Comparison of ENCODE assay signal across 24 mouse cellular contexts in genomic region chr9:13523046-13523445, GRCm38 (mm10).
A peak's percentile ranks its signal among the peaks of the same experiment; 100 is the strongest.
DNase-seq lines count a peak whose midpoint lies in the region; ATAC-seq and TF ChIP-seq lines count a peak whose summit lies in the region.
"Had no signal": no experiment of that assay in that cellular context is flagged by ENCODE, and none has a peak within 500 bp of the region (broad histone marks: within the 10 kb centered on the region; RNA-seq: fewer than 3 reads in every experiment).

No protein-coding gene starts in this region.

- in situ Hi-C loops in CH12.LX (cut with MboI; ENCODE audit: low pct_ligation_motif_present, low pct_unique_long_range_greater_than_20kb, low sequenced_read_pairs): no loop called here

- dilution Hi-C loops in CH12.LX (cut with MboI; ENCODE audit: extremely low pct_ligation_motif_present, extremely low pct_unique_long_range_greater_than_20kb, low sequenced_read_pairs): no loop called here

- WGBS in kidney, embryonic 15.5 days: 84% methylated on average over 3 of the region's 3 CpGs
- 85% methylated on average over 3 of the region's 3 CpGs for WGBS in stomach, embryonic 16.5 days
- WGBS in forebrain, postnatal 0 days: 90% methylated on average over 3 of the region's 3 CpGs

- TF ChIP-seq EP300 in CH12.LX (IDR thresholded peaks at IDR 0.05; ENCODE audit: low read length): peak; percentile 56; the same call in 1 of the 2 replicates

- H3K9me3 ChIP-seq in kidney, embryonic 15.5 days (replicated peaks): no peaks in the 10 kb centered on the region
- H3K9me3 ChIP-seq in CH12.LX (replicated peaks; ENCODE audit: low read length): no peaks in the 10 kb centered on the region
- H3K9me3 ChIP-seq in stomach, embryonic 16.5 days (replicated peaks; ENCODE audit: control insufficient read depth, low read length): no peaks in the 10 kb centered on the region
- H3K9me3 ChIP-seq in forebrain, postnatal 0 days (ENCODE audit: low read length): no peaks in the 10 kb centered on the region
- H3K9me3 ChIP-seq: forebrain, embryonic 12.5 days; hindbrain, embryonic 13.5 days; limb, embryonic 13.5 days; megakaryocyte, embryonic 14.5 days; neural tube, embryonic 13.5 days had no signal

- no peak for DNase-seq in kidney, adult 18-20 months
- peak; percentile 21 for DNase-seq in CH12.LX (ENCODE audit: extremely low read depth)
- DNase-seq in forebrain, postnatal 0 days: no peak
- DNase-seq in right cerebral cortex, adult 2 months (ENCODE audit: low spot score in 2 of 2): no peak
- DNase-seq: adrenal gland, postnatal 36 days; cerebellum, adult 11-12 months; cerebellum, postnatal 36 days; heart, postnatal 10 days; kidney, adult 9 months; kidney, postnatal 4 days; midbrain, embryonic 14.5 days; thymus, adult 18-20 months; thymus, postnatal 4 days had no signal

- no peak for TF ChIP-seq CTCF in CH12.LX (conservative IDR thresholded peaks at IDR 0.05 in 1 of 2, IDR thresholded peaks at IDR 0.05 in 1 of 2; ENCODE audit: low read depth in 2 of 2, low read length in 2 of 2)
- no peak for TF ChIP-seq CTCF in forebrain, postnatal 0 days (IDR thresholded peaks at IDR 0.05; ENCODE audit: low read depth)

- H3K79me2 ChIP-seq in CH12.LX (replicated peaks; ENCODE audit: control insufficient read depth, extremely low read depth, insufficient read depth, poor library complexity, severe bottlenecking): no peaks in the 10 kb centered on the region

- H3K4me3 ChIP-seq in kidney, embryonic 15.5 days (replicated peaks): no peak overlapping the region
- no peak overlapping the region for H3K4me3 ChIP-seq in CH12.LX (replicated peaks in 1 of 3; ENCODE audit: low read depth in 2 of 3, low read length in 2 of 3, poor library complexity in 1 of 3)
- no peak overlapping the region for H3K4me3 ChIP-seq in stomach, embryonic 16.5 days (replicated peaks; ENCODE audit: low read length)
- no peak overlapping the region for H3K4me3 ChIP-seq in forebrain, postnatal 0 days (ENCODE audit: low read depth, low read length)
- H3K4me3 ChIP-seq: forebrain, embryonic 12.5 days; hindbrain, embryonic 13.5 days; limb, embryonic 13.5 days; megakaryocyte, embryonic 14.5 days; neural tube, embryonic 13.5 days had no signal

- ATAC-seq in kidney, embryonic 15.5 days (replicated peaks; ENCODE audit: low FRiP score): no peak
- ATAC-seq in common myeloid progenitor, adult 5-6 weeks (replicated peaks; ENCODE audit: low read depth, poor library complexity, severe bottlenecking): peak; percentile 60
- ATAC-seq in stomach, embryonic 16.5 days (ENCODE audit: insufficient read depth, low FRiP score): no peak
- no peak for ATAC-seq in forebrain, postnatal 0 days
- ATAC-seq: inflammation-experienced regulatory T-cells, adult 6 months; lung, postnatal 0 days had no signal

- H3K4me2 ChIP-seq in kidney, embryonic 15.5 days: no peak overlapping the region
- no peak overlapping the region for H3K4me2 ChIP-seq in CH12.LX (ENCODE audit: insufficient read depth, low read depth, poor library complexity, severe bottlenecking)
- no peak overlapping the region for H3K4me2 ChIP-seq in stomach, embryonic 16.5 days (ENCODE audit: low read depth, low read length)
- no peak overlapping the region for H3K4me2 ChIP-seq in forebrain, postnatal 0 days (ENCODE audit: low read depth)
- H3K4me2 ChIP-seq: forebrain, embryonic 12.5 days; hindbrain, embryonic 13.5 days; limb, embryonic 13.5 days; neural tube, embryonic 13.5 days had no signal

- TF ChIP-seq RAD21 in CH12.LX (IDR thresholded peaks at IDR 0.05; ENCODE audit: low read depth, low read length): no peak

- peaks cover 36% of the 10 kb centered on the region for H3K4me1 ChIP-seq in kidney, embryonic 15.5 days
- peaks cover 10 to 28% of the 10 kb centered on the region in 2 experiments for H3K4me1 ChIP-seq in CH12.LX (ENCODE audit: control insufficient read depth in 1 of 2, insufficient read depth in 2 of 2)
- H3K4me1 ChIP-seq in stomach, embryonic 16.5 days (ENCODE audit: control insufficient read depth, insufficient read depth, low read length): peaks cover 24% of the 10 kb centered on the region
- H3K4me1 ChIP-seq in forebrain, postnatal 0 days (ENCODE audit: insufficient read depth): no peaks in the 10 kb centered on the region

- no peaks in the 10 kb centered on the region for H3K36me3 ChIP-seq in kidney, embryonic 15.5 days
- peaks cover 0 to 12% of the 10 kb centered on the region in 2 experiments for H3K36me3 ChIP-seq in CH12.LX (replicated peaks in 1 of 2; ENCODE audit: control insufficient read depth in 1 of 2, insufficient read depth in 1 of 2, low read length in 1 of 2)
- no peaks in the 10 kb centered on the region for H3K36me3 ChIP-seq in stomach, embryonic 16.5 days (ENCODE audit: control insufficient read depth, insufficient read depth, low read length)
- H3K36me3 ChIP-seq in forebrain, postnatal 0 days (ENCODE audit: insufficient read depth): no peaks in the 10 kb centered on the region
- H3K36me3 ChIP-seq: forebrain, embryonic 12.5 days; hindbrain, embryonic 13.5 days; limb, embryonic 13.5 days; neural tube, embryonic 13.5 days had no signal

- TF ChIP-seq POLR2A in CH12.LX (IDR thresholded peaks at IDR 0.05; ENCODE audit: low read depth, low read length): no peak

- peak overlapping the region; percentile 43; the same call in 1 of the 2 replicates for H3K27ac ChIP-seq in kidney, embryonic 15.5 days
- no peak overlapping the region for H3K27ac ChIP-seq in CH12.LX (ENCODE audit: insufficient read depth, low read depth)
- peak overlapping the region; percentile 52 for H3K27ac ChIP-seq in stomach, embryonic 16.5 days (ENCODE audit: low read length)
- no peak overlapping the region for H3K27ac ChIP-seq in forebrain, postnatal 0 days (ENCODE audit: low read depth, low read length)
- H3K27ac ChIP-seq: forebrain, embryonic 12.5 days; hindbrain, embryonic 13.5 days; limb, embryonic 13.5 days; liver, embryonic 14.5 days; neural tube, embryonic 13.5 days had no signal

- H3K27me3 ChIP-seq in kidney, embryonic 15.5 days: no peaks in the 10 kb centered on the region
- H3K27me3 ChIP-seq in CH12.LX (replicated peaks): no peaks in the 10 kb centered on the region
- H3K27me3 ChIP-seq in stomach, embryonic 16.5 days (ENCODE audit: control insufficient read depth, insufficient read depth, low read length): no peaks in the 10 kb centered on the region
- H3K27me3 ChIP-seq in forebrain, postnatal 0 days (ENCODE audit: insufficient read depth, low read length): no peaks in the 10 kb centered on the region
- H3K27me3 ChIP-seq: forebrain, embryonic 12.5 days; hindbrain, embryonic 13.5 days; limb, embryonic 13.5 days; neural tube, embryonic 13.5 days had no signal

- no peak overlapping the region for H3K9ac ChIP-seq in kidney, embryonic 15.5 days
- no peak overlapping the region for H3K9ac ChIP-seq in CH12.LX (ENCODE audit: insufficient read depth, low read depth)
- no peak overlapping the region for H3K9ac ChIP-seq in stomach, embryonic 16.5 days (ENCODE audit: low read length)
- H3K9ac ChIP-seq in forebrain, postnatal 0 days: no peak overlapping the region
- H3K9ac ChIP-seq: forebrain, embryonic 12.5 days; hindbrain, embryonic 13.5 days; limb, embryonic 13.5 days; liver, embryonic 14.5 days; neural tube, embryonic 13.5 days had no signal

TF ChIP-seq in CH12.LX, 34 proteins besides CTCF, POLR2A, EP300 and RAD21:
- TF ChIP-seq ZC3H11A (IDR thresholded peaks at IDR 0.05; ENCODE audit: low read depth, low read length): no peak
- TF ChIP-seq MYC (IDR thresholded peaks at IDR 0.05; ENCODE audit: low read depth, low read length): no peak
- no peak for TF ChIP-seq SMC3 (IDR thresholded peaks at IDR 0.05; ENCODE audit: low read depth, low read length)
- no peak for TF ChIP-seq NRF1 (IDR thresholded peaks at IDR 0.05; ENCODE audit: low read depth, low read length)
- 0 out of 2 replicates have a peak, but pooled peaks have one; percentile 8 for TF ChIP-seq BHLHE40 (IDR thresholded peaks at IDR 0.05; ENCODE audit: low read depth, low read length)
- TF ChIP-seq ZMIZ1 (IDR thresholded peaks at IDR 0.05; ENCODE audit: low read depth, low read length): no peak
- peak; percentile 61; the same call in 1 of the 2 replicates for TF ChIP-seq IRF4 (IDR thresholded peaks at IDR 0.05; ENCODE audit: low read depth, low read length)

Comparison
In these comparisons a context has a peak if more than half of its experiments do, and no peak if none do; other contexts are left out.
1. H3K27ac ChIP-seq: peak in kidney, embryonic 15.5 days (single experiment) and stomach, embryonic 16.5 days (single experiment); none in CH12.LX (single experiment) and forebrain, postnatal 0 days (single experiment).